Mouse (Mus musculus): Measurements from ENCODE around the gene Pex14.

Pex14 gene

GRCm38 (mm10) chr4:149099369-149100017 is at the start of gene Pex14:
Gene Pex14 (minus strand): TSS chr4:149099876.
- in situ Hi-C loops (cut with MboI; ENCODE audit: unreplicated experiment in 2 of 2): no loop called here

DNA sequence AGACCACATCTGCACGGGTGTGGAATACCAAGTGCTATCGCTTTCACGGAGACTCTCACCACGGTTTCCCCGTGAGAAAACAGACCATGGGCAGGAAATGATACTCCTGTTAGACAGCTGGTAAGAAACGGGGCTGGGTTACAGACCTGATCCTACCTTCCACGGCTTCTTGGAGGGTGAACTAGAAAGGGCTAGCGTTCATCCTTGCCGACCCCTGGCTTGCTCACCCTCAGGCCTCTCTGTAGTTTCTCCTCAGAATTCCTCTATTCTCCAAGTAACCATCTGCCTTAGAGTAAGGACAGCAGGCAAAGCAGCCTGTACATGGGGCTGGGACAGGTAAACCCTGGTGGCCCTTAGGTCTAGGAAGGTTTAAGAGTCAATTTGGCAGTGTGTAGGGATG is 49.5 kb upstream of the Pex14 start:
- in situ Hi-C loops (cut with MboI; ENCODE audit: unreplicated experiment in 2 of 2): loop anchor here (10.0 to 25.0 kb wide), 7 partner anchors 156 to 963 kb away; partner anchors contain the start of genes Kif1b (in 1 of the 2), Rbp7 (in 1 of the 2), Slc2a5 (in 1 of the 2) and Ube4b (in 1 of the 2)

GRCm38 (mm10) chr4:149148084-149148483 is 48.4 kb upstream of the Pex14 start:
- in situ Hi-C loops (cut with MboI; ENCODE audit: unreplicated experiment in 2 of 2): loop anchor here (10.0 to 25.0 kb wide), 7 partner anchors 157 to 964 kb away; partner anchors contain the start of genes Kif1b (in 1 of the 2), Rbp7 (in 1 of the 2), Slc2a5 (in 1 of the 2) and Ube4b (in 1 of the 2)

GRCm38 (mm10) chr4:149147528-149147927 is 47.9 kb upstream of the Pex14 start:
- in situ Hi-C loops (cut with MboI; ENCODE audit: unreplicated experiment in 2 of 2): loop anchor here (10.0 to 25.0 kb wide), 7 partner anchors 157 to 965 kb away; partner anchors contain the start of genes Kif1b (in 1 of the 2), Rbp7 (in 1 of the 2), Slc2a5 (in 1 of the 2) and Ube4b (in 1 of the 2)

DNA sequence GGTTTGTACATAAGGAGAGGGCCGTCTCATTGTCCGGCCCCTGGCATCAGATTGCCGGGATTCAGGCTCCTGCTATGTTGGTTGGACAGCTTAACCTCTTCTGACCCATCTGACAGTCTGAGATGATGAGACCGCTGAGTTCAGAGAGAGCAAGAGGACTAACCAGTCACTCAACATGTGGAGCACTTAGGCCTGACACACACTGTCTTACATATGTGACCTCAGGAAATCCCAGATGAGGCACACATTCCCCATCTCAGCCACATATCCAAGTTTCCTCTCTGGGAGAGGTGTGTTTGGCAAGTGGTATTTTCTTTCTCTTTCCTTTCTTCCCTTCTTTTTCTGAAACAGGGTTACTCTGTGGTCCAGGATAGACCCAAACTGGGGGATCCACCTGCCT is 45.5 kb upstream of the Pex14 start:
- in situ Hi-C loops (cut with MboI; ENCODE audit: unreplicated experiment in 2 of 2): loop anchor here (10.0 to 25.0 kb wide), 7 partner anchors 160 to 967 kb away; partner anchors contain the start of genes Kif1b (in 1 of the 2), Rbp7 (in 1 of the 2), Slc2a5 (in 1 of the 2) and Ube4b (in 1 of the 2)

- in situ Hi-C loops (cut with MboI; ENCODE audit: unreplicated experiment in 2 of 2): loop anchor here (5.0 to 25.0 kb wide), 10 partner anchors 160 to 968 kb away; partner anchors contain the start of genes Kif1b (in 1 of the 2), Rbp7 (in 1 of the 2), Slc2a5 (in 1 of the 2) and Ube4b (in 1 of the 2)
Measured at GRCm38 (mm10) chr4:149144459-149144858, 44.8 kb upstream of the Pex14 start.

GRCm38 (mm10) chr4:149143594-149143993 is 43.9 kb upstream of the Pex14 start:
- in situ Hi-C loops (cut with MboI; ENCODE audit: unreplicated experiment in 2 of 2): loop anchor here (5.0 to 25.0 kb wide), 10 partner anchors 161 to 969 kb away; partner anchors contain the start of genes Kif1b (in 1 of the 2), Rbp7 (in 1 of the 2), Slc2a5 (in 1 of the 2) and Ube4b (in 1 of the 2)

DNA sequence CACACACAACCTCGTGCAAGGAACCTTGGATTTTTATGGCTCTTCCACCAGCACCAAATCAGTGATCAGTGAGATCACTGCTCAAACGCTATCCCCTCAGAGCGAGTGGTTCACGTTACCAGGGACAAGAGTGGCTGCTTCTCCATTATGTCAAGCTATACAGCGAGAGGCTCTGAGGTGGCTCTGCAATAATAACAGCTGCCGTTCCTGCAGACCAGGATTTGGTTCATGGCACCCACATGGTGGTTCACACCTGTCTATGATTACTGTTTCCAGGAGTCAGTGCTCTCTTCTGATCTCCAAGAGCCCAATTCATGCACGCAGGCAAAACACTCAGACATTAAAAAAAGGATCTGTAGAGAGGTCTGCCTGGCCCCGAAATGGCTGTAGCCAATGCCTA is 38.8 kb upstream of the Pex14 start:
- in situ Hi-C loops (cut with MboI; ENCODE audit: unreplicated experiment in 2 of 2): loop anchor here (5.0 to 25.0 kb wide), 4 partner anchors 61 to 974 kb away; partner anchors contain the start of genes Slc2a5 (in 1 of the 2) and Ube4b (in 1 of the 2)

- in situ Hi-C loops (cut with MboI; ENCODE audit: unreplicated experiment in 2 of 2): loop anchor here (5.0 to 25.0 kb wide), 4 partner anchors 60 to 975 kb away; partner anchors contain the start of genes Slc2a5 (in 1 of the 2) and Ube4b (in 1 of the 2)
Measured at GRCm38 (mm10) chr4:149136982-149137770, 37.5 kb upstream of the Pex14 start, which contains the start of gene Cenps. Gene Cenps (minus strand): TSS chr4:149137629.

DNA sequence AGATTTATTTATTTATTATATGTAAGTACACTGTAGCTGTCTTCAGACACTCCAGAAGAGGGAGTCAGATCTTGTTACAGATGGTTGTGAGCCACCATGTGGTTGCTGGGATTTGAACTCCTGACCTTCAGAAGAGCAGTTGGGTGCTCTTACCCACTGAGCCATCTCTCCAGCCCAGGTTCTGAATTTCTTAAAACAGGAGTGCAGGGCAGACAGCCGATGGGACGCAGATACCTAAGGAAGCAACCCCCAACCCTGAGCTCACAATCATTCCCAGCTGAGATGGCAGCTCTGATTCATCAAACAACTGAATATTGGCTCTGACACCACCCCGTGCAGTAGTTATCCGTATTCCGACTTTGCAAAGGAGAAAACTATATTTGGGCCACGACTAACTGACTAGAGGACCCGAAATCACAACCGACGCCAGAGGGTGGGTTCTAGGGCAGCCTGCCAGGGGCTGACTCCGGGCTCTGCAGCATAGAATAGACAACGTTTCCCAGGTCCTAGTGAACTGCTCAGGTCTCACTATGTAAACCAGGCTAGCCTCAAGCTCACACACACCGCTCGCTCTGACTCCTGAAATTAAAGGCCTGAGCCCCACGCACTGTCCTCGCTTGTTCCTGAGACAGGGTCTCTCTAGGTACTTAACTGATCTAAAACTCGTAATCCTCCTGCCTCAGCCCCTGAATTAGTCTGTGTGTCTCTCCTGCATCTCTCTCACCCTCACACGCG is 36.6 kb upstream of the Pex14 start:
- in situ Hi-C loops (cut with MboI; ENCODE audit: unreplicated experiment in 2 of 2): loop anchor here (5.0 to 25.0 kb wide), 4 partner anchors 59 to 976 kb away; partner anchors contain the start of genes Slc2a5 (in 1 of the 2) and Ube4b (in 1 of the 2)

- in situ Hi-C loops (cut with MboI; ENCODE audit: unreplicated experiment in 2 of 2): loop anchor here (5.0 to 25.0 kb wide), 3 partner anchors 41 to 979 kb away; partner anchors contain the start of genes Slc2a5 (in 1 of the 2) and Ube4b (in 1 of the 2)
Measured at GRCm38 (mm10) chr4:149133395-149133794, 33.7 kb upstream of the Pex14 start.

DNA sequence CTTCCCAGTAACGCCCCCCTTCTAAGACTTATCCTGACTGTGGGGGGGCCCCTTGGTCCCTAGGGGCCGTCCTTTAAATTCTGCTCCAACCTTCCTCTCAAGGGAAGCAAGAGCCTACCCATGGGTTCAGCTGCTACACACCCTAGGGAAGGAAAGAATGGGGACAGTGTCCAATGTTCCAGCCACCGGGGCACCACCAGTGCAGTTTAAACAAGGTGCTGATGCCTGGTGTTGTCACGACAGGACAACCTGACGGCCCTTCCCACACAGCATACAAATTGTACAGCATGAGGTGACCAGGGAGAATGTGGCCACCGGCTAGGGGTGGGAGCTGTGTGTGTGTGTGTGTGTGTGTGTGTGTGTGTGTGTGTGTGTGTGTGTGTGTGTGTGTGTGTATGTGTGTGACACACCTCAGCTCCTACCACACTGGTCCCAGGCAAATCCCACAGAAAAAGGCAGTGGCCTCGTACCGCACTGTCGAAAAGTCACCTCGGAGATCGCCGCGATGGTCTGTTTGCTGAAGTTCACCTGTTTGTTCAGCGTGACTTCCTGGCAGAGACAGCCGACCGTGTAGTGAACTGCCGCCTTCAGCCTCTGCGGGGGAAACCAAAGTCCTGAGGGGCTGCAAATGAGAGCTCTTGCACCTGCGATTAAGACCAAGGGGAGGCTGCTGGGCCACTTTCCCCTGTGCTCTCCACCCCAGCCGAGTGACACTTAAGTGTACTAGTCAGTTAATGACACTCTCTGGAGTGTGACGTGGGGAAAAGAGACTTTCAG is 32.3 kb upstream of the Pex14 start:
- in situ Hi-C loops (cut with MboI; ENCODE audit: unreplicated experiment in 2 of 2): loop anchor here (5.0 to 25.0 kb wide), 3 partner anchors 40 to 980 kb away; partner anchors contain the start of genes Slc2a5 (in 1 of the 2) and Ube4b (in 1 of the 2)

DNA sequence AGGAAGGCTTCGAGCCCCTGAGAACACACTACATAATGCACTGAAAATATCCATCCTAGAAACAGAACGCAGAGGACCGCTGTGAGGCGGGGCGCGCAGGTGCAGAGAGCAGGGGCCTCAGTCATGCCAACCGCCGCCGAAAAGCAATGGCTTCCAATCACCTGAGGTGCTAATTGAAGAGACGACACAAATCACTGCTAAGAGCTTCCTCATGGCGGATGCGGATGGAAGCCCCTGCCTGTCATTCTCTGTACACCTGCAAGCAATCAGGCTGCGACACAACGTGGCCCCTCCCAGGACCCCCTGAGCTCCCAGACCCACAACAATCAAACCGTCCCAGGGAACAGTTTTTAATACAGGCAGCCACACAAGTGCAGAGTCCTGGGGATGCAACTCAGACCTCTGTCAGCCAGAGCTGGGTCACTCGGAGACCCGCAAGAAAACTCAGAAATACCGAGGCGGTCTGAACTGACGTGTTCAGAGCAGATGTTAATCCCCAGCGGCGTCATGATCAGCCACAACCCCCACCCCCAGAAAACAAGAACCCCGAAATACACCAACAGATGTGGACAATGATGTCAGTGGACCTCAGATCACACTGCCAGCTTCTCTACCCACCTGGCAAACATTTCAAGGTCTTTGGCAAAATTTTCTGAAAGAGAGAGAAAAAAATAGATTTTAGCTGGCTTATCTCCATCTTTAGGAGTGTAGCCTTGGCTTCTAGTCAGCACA is 31.5 kb upstream of the Pex14 start:
- in situ Hi-C loops (cut with MboI; ENCODE audit: unreplicated experiment in 2 of 2): loop anchor here (5.0 to 25.0 kb wide), 3 partner anchors 39 to 981 kb away; partner anchors contain the start of genes Slc2a5 (in 1 of the 2) and Ube4b (in 1 of the 2)

- in situ Hi-C loops (cut with MboI; ENCODE audit: unreplicated experiment in 2 of 2): loop anchor here (25.0 kb wide), 2 partner anchors 309 to 984 kb away; partner anchors contain the start of genes Slc2a5 (in 1 of the 2) and Ube4b (in 1 of the 2)
Measured at GRCm38 (mm10) chr4:149128467-149128866, 28.8 kb upstream of the Pex14 start.

DNA sequence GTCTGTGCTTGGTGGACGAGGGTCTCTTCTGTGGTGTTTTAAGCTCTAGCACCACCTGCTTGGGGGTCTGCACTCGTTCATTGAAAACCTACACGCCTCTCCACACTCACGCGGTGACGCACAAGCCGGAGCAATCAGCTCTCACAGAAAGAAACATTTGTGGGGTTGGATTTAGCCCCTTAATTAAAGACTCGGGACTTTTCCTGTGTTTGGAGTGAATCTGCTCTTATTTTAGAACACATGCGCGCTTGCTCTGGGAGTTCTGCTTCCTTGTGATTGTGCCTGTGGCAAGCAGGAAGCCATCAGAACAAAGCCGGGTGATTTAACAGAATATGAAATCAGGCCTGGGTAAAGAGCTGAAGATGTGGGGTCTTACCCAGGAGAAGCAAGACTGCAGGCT is 27.0 kb upstream of the Pex14 start, which contains the start of gene Cort:
TSS of gene Cort (minus strand) at position 101 of the 400 bp plus-strand sequence.
- in situ Hi-C loops (cut with MboI; ENCODE audit: unreplicated experiment in 2 of 2): loop anchor here (25.0 kb wide), 2 partner anchors 311 to 986 kb away; partner anchors contain the start of genes Slc2a5 (in 1 of the 2) and Ube4b (in 1 of the 2)

DNA sequence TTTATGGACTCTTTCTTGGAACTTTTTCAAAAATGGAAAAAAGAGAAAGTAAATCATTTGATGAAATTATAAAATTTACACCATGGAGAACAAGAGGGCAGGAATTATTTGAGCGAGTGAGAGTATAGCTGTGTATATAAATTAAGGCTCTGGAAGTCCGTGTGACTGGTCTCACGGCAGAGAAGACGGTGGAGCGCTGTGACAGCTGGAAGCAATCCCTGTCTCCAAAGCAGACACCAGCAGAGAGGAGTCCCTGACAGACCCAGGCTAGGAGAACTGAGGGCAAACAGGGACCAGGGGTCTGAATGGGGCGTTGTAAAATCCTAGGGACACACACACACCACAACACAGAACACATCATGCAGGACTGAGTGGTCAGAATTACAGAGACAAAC is 26.4 kb upstream of the Pex14 start:
- in situ Hi-C loops (cut with MboI; ENCODE audit: unreplicated experiment in 2 of 2): loop anchor here (25.0 kb wide), 2 partner anchors 311 to 986 kb away; partner anchors contain the start of genes Slc2a5 (in 1 of the 2) and Ube4b (in 1 of the 2)

All from v-Abl transformed pro-B cells (cell line).